Mouse (Mus musculus) liver, embryonic 11.5 days (tissue): ENCODE data around the gene Camkk1. TPM values are rescaled to one million over a fixed set of nuclear protein-coding genes. Genes with fewer than 3 reads are reported as not detected.

Source experiments
- ATAC-seq: fragments of 200-750 bp; cut with Nextera tagmentation; replicated peaks from 2 replicates; pipeline ENCODE4 v1.8.0; 2017; ENCODE audit warnings: moderate number of reproducible peaks, mild to moderate bottlenecking, moderate TSS enrichment, moderate library complexity; ENCODE audit not compliant: low FRiP score
- DNase-seq: peaks from one replicate; pipeline ENCODE4 v3.0.0-alpha.2; 2017; ENCODE audit warnings: low spot score
- H3K27ac ChIP-seq: fragments of 300-500 bp; sonication (generic); 2 replicates; pipeline ENCODE4 v1.5.1; 2014; ENCODE audit warnings: mild to moderate bottlenecking, low read depth, low read length, control low read depth
- H3K27me3 ChIP-seq: fragments of 300-500 bp; sonication (generic); replicated peaks from 2 replicates; pipeline ENCODE4 v1.6.1; 2014; ENCODE audit warnings: low read length, mixed read lengths; ENCODE audit not compliant: control insufficient read depth, insufficient read depth
- H3K36me3 ChIP-seq: fragments of 300-500 bp; sonication (generic); 2 replicates; pipeline ENCODE4 v1.6.1; 2014; ENCODE audit warnings: mild to moderate bottlenecking, low read length, moderate library complexity, mixed read lengths; ENCODE audit not compliant: control insufficient read depth, insufficient read depth
- H3K4me1 ChIP-seq: fragments of 300-500 bp; sonication (generic); replicated peaks from 2 replicates; pipeline ENCODE4 v1.6.1; 2014; ENCODE audit warnings: low read length, mixed read lengths; ENCODE audit not compliant: control insufficient read depth, insufficient read depth
- H3K4me2 ChIP-seq: fragments of 300-500 bp; sonication (generic); 2 replicates; pipeline ENCODE4 v1.6.1; 2014; ENCODE audit warnings: mild to moderate bottlenecking, control low read depth, moderate library complexity
- H3K4me3 ChIP-seq: fragments of 300-500 bp; sonication (generic); 2 replicates; pipeline ENCODE4 v1.5.1; 2014; ENCODE audit warnings: low read depth, low read length, control low read depth
- H3K9ac ChIP-seq: fragments of 300-500 bp; sonication (generic); 2 replicates; pipeline ENCODE4 v1.6.1; 2014; ENCODE audit warnings: low read depth, low read length, control low read depth
- H3K9me3 ChIP-seq: fragments of 300-500 bp; sonication (generic); 2 replicates; pipeline ENCODE4 v1.6.1; 2016; ENCODE audit warnings: low read length, inconsistent platforms, mixed read lengths; ENCODE audit not compliant: control insufficient read depth
- WGBS: fragments of 180-500 bp; shearing (Covaris S2); extraction: QIAGEN DNeasy Blood & Tissue Kit; methylation state at CpG from one replicate; pipeline ENCODE4 v1.1.7; 2014; 5-methylcytosine and 5-hydroxymethylcytosine counted together
- polyA plus RNA-seq: library from polyadenylated mRNA; unstranded; fragments of >200 nt; fragmentation: Nextera tagmentation; extraction: Ambion mirVana; gene quantifications from 2 replicates; pipeline ENCODE4 v1.2.1, GENCODE M21; 2014

Camkk1 gene
- 2.6 and 3.0 TPM in 2 replicates for polyA plus RNA-seq

GRCm38 (mm10) chr11:73018471-73019146, at the start of gene Camkk1:
Gene Camkk1, plus strand, starts transcription at chr11:73019008.
- no peak within 1 kb of the TSS for H3K27ac ChIP-seq
- ATAC-seq = peak; percentile 95
- DNase-seq = peak; percentile 92
- no peaks in the 10 kb centered on the region for H3K9me3 ChIP-seq
- H3K4me3 ChIP-seq = peak within 1 kb of the TSS; percentile 67
- peak within 1 kb of the TSS; percentile 55 for H3K9ac ChIP-seq
- 0 out of 2 replicates have a peak, but pooled peaks cover 8% of the 10 kb centered on the region for H3K4me1 ChIP-seq
- H3K27me3 ChIP-seq = peaks cover 30% of the 10 kb centered on the region
- WGBS = 1% methylated on average over 57 of the region's 57 CpGs
- H3K4me2 ChIP-seq = peak within 1 kb of the TSS; percentile 100
- no peaks in the 10 kb centered on the region for H3K36me3 ChIP-seq

DNA sequence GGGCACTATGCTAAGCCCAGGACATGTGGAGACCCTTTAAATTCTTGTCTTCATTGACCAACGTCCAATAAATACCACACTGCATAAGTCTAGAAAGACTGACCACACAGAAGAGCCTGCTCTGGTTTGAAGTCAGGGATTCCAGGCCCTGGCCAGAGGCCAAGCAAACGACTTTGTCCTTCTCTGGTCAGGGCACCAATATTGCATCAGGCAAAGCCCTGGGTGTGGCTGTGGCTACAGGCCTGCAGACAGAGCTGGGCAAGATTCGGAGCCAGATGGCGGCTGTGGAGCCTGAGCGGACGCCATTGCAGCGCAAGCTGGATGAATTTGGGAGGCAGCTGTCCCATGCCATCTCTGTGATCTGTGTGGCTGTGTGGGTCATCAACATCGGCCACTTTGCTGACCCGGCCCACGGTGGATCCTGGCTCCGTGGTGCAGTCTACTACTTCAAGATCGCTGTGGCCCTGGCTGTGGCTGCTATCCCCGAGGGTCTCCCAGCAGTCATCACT, 43.8 kb upstream of the Camkk1 start:
- WGBS = 77% methylated on average over 13 of the region's 13 CpGs
- DNase-seq = no peak
- H3K9ac ChIP-seq = no peak overlapping the region
- H3K27ac ChIP-seq = no peak overlapping the region
- no peak overlapping the region for H3K4me3 ChIP-seq
- H3K27me3 ChIP-seq = 0 out of 2 replicates have a peak, but pooled peaks cover 3% of the 10 kb centered on the region
- H3K9me3 ChIP-seq = no peaks in the 10 kb centered on the region
- no peak for ATAC-seq
- H3K4me2 ChIP-seq = no peak overlapping the region
- H3K36me3 ChIP-seq = no peaks in the 10 kb centered on the region
- no peaks in the 10 kb centered on the region for H3K4me1 ChIP-seq

GRCm38 (mm10) chr11:72982516-72982915, 36.3 kb upstream of the Camkk1 start:
- H3K4me2 ChIP-seq = no peak overlapping the region
- H3K27me3 ChIP-seq = no peaks in the 10 kb centered on the region
- H3K36me3 ChIP-seq = no peaks in the 10 kb centered on the region
- no peak overlapping the region for H3K27ac ChIP-seq
- no peak for DNase-seq
- H3K9me3 ChIP-seq = no peaks in the 10 kb centered on the region
- peaks cover 8% of the 10 kb centered on the region for H3K4me1 ChIP-seq
- no peak overlapping the region for H3K9ac ChIP-seq
- 83% methylated on average over 9 of the region's 9 CpGs for WGBS
- ATAC-seq = no peak
- H3K4me3 ChIP-seq = no peak overlapping the region

- WGBS = 53% methylated on average over 5 of the region's 5 CpGs
- ATAC-seq (no peak; the same call in 1 of the 2 replicates), DNase-seq (no peak)
- no peak overlapping the region for H3K4me2 ChIP-seq
- no peaks in the 10 kb centered on the region for H3K27me3 ChIP-seq
- H3K4me1 ChIP-seq = peaks cover 8% of the 10 kb centered on the region
- no peaks in the 10 kb centered on the region for H3K36me3 ChIP-seq
- no peak overlapping the region for H3K27ac ChIP-seq
- no peak overlapping the region for H3K4me3 ChIP-seq
- no peak overlapping the region for H3K9ac ChIP-seq
- H3K9me3 ChIP-seq = no peaks in the 10 kb centered on the region
Measured at GRCm38 (mm10) chr11:72983283-72983682, 35.5 kb upstream of the Camkk1 start.

GRCm38 (mm10) chr11:72986745-72987144, 32.1 kb upstream of the Camkk1 start:
- no peak overlapping the region for H3K27ac ChIP-seq
- no peaks in the 10 kb centered on the region for H3K27me3 ChIP-seq
- no peak overlapping the region for H3K4me3 ChIP-seq
- no peaks in the 10 kb centered on the region for H3K36me3 ChIP-seq
- no peak overlapping the region for H3K4me2 ChIP-seq
- H3K4me1 ChIP-seq = peaks cover 8% of the 10 kb centered on the region
- DNase-seq = no peak
- H3K9ac ChIP-seq = no peak overlapping the region
- H3K9me3 ChIP-seq = no peaks in the 10 kb centered on the region
- 57% methylated on average over 5 of the region's 5 CpGs for WGBS
- ATAC-seq = no peak

GRCm38 (mm10) chr11:72987234-72987633, 31.6 kb upstream of the Camkk1 start:
- Histone ChIP-seq H3K27ac (no peak overlapping the region), H3K27me3 (no peaks in the 10 kb centered on the region), H3K9ac (no peak overlapping the region), H3K9me3 (no peaks in the 10 kb centered on the region), H3K36me3 (no peaks in the 10 kb centered on the region), H3K4me2 (no peak overlapping the region), H3K4me1 (peaks cover 10% of the 10 kb centered on the region), H3K4me3 (no peak overlapping the region)
- ATAC-seq (no peak), DNase-seq (no peak)
- 58% methylated on average over 5 of the region's 5 CpGs for WGBS

DNA sequence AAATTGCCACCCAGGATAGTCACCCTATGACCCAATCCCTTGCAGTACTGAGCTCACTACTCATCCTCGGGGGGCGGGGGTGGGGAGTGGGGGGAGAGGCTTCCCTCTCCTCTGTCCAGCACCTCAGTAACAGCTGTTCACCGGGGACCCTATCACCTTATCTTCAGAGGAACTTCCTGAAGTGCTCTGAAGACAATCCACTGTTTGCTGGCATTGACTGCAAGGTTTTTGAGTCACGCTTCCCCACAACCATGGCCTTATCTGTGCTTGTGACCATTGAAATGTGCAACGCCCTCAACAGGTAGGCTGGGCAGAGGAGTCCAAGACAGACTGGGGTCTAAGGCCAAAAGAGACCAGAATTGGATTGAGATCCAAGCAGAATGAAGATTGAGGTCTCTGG, 31.0 kb upstream of the Camkk1 start:
- Histone ChIP-seq H3K4me3 (no peak overlapping the region), H3K9me3 (no peaks in the 10 kb centered on the region), H3K4me1 (peaks cover 15% of the 10 kb centered on the region), H3K4me2 (no peak overlapping the region), H3K27me3 (no peaks in the 10 kb centered on the region), H3K36me3 (no peaks in the 10 kb centered on the region), H3K27ac (no peak overlapping the region), H3K9ac (no peak overlapping the region)
- no peak for DNase-seq
- WGBS = 44% methylated on average over 5 of the region's 5 CpGs
- ATAC-seq = no peak

GRCm38 (mm10) chr11:72989044-72989443, 29.8 kb upstream of the Camkk1 start:
- WGBS = 75% methylated on average over 6 of the region's 6 CpGs
- Histone ChIP-seq H3K4me3 (no peak overlapping the region), H3K9me3 (no peaks in the 10 kb centered on the region), H3K27ac (no peak overlapping the region), H3K4me2 (no peak overlapping the region), H3K27me3 (no peaks in the 10 kb centered on the region), H3K4me1 (peaks cover 17% of the 10 kb centered on the region), H3K36me3 (no peaks in the 10 kb centered on the region), H3K9ac (no peak overlapping the region)
- DNase-seq = no peak
- no peak for ATAC-seq

GRCm38 (mm10) chr11:72990688-72991087, 28.1 kb upstream of the Camkk1 start:
- H3K36me3 ChIP-seq = no peaks in the 10 kb centered on the region
- H3K9me3 ChIP-seq = no peaks in the 10 kb centered on the region
- H3K4me3 ChIP-seq = no peak overlapping the region
- H3K27me3 ChIP-seq = no peaks in the 10 kb centered on the region
- DNase-seq (no peak), ATAC-seq (no peak)
- no peak overlapping the region for H3K9ac ChIP-seq
- 75% methylated on average over 9 of the region's 9 CpGs for WGBS
- no peak overlapping the region for H3K4me2 ChIP-seq
- peaks cover 17% of the 10 kb centered on the region for H3K4me1 ChIP-seq
- H3K27ac ChIP-seq = no peak overlapping the region
